Mouse (Mus musculus): ENCODE measurements around the gene Gm47791. TPM values are rescaled to one million over a fixed set of nuclear protein-coding genes. Genes with fewer than 3 reads are reported as not detected.

The Gm47791 gene
- polyA plus RNA-seq, 1 experiment from 2014 or later, result not detected

DNA sequence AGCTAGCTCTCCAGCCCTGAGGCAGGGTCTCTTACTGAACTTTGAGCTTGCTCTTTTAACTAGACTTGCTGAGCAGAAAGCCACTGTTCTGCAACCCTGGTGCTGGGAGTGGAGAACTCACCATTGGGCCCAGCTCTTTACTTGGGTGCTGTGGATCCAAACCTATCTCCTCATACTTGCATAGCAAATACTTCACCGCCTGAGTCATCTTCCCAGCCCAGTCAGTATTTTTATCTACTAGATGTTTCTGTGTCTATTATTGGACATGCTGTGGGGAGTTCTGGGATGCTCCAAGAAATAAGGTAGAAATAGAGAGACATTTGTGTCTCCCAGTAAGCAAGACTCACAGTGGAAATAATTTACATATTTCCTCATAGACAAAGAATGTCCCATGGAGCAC lies 33.0 kb upstream of the Gm47791 start:
- Histone ChIP-seq H3K4me2 (ENCODE audit: low read depth, low read length) (no peak overlapping the region), H3K9ac (ENCODE audit: low read length) (no peak overlapping the region), H3K9me3 (replicated peaks; ENCODE audit: control insufficient read depth, low read length) (no peaks in the 10 kb centered on the region), H3K4me1 (ENCODE audit: control insufficient read depth, insufficient read depth, low read length) (no peaks in the 10 kb centered on the region), H3K27ac (ENCODE audit: low read length) (no peak overlapping the region), H3K27me3 (ENCODE audit: control insufficient read depth, insufficient read depth, low read length) (no peaks in the 10 kb centered on the region), H3K36me3 (ENCODE audit: control insufficient read depth, insufficient read depth, low read length) (no peaks in the 10 kb centered on the region), H3K4me3 (replicated peaks; ENCODE audit: low read length) (no peak overlapping the region)
- 79% methylated on average over 1 of the region's 1 CpGs for WGBS
- no peak for ATAC-seq (ENCODE audit: insufficient read depth, low FRiP score)

DNA sequence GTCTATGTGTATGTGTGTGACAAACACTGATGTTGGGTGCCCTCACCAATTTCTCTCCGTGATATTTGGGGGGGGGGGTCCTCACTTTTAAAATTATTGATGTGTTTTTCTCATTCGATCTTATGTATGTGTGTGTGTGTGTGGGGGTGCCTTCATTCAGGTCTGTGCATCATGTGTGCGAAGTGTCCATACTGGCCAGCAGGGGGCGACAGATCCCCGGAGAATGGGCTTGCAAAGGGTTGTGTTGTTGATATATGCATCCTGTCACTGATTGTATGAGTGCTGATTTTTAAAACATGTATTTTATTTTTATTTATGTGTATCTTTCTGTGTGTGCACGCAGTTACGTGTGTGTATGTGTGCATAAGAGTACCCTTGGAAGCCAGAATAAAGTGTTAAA lies 32.6 kb upstream of the Gm47791 start:
- Histone ChIP-seq H3K4me3 (replicated peaks; ENCODE audit: low read length) (no peak overlapping the region), H3K27me3 (ENCODE audit: control insufficient read depth, insufficient read depth, low read length) (no peaks in the 10 kb centered on the region), H3K36me3 (ENCODE audit: control insufficient read depth, insufficient read depth, low read length) (no peaks in the 10 kb centered on the region), H3K4me1 (ENCODE audit: control insufficient read depth, insufficient read depth, low read length) (no peaks in the 10 kb centered on the region), H3K9ac (ENCODE audit: low read length) (no peak overlapping the region), H3K4me2 (ENCODE audit: low read depth, low read length) (no peak overlapping the region), H3K27ac (ENCODE audit: low read length) (no peak overlapping the region), H3K9me3 (replicated peaks; ENCODE audit: control insufficient read depth, low read length) (no peaks in the 10 kb centered on the region)
- WGBS, result 78% methylated on average over 7 of the region's 7 CpGs
- ATAC-seq (ENCODE audit: insufficient read depth, low FRiP score), result no peak

GRCm38 (mm10) chr1:82801105-82801783 lies 30.2 kb upstream of the Gm47791 start:
- no peak overlapping the region for H3K27ac ChIP-seq (ENCODE audit: low read length)
- ATAC-seq (ENCODE audit: insufficient read depth, low FRiP score), result no peak
- no peaks in the 10 kb centered on the region for H3K9me3 ChIP-seq (replicated peaks; ENCODE audit: control insufficient read depth, low read length)
- no peaks in the 10 kb centered on the region for H3K4me1 ChIP-seq (ENCODE audit: control insufficient read depth, insufficient read depth, low read length)
- no peak overlapping the region for H3K9ac ChIP-seq (ENCODE audit: low read length)
- H3K36me3 ChIP-seq (ENCODE audit: control insufficient read depth, insufficient read depth, low read length), result no peaks in the 10 kb centered on the region
- H3K4me3 ChIP-seq (replicated peaks; ENCODE audit: low read length), result no peak overlapping the region
- no peaks in the 10 kb centered on the region for H3K27me3 ChIP-seq (ENCODE audit: control insufficient read depth, insufficient read depth, low read length)
- WGBS, result 85% methylated on average over 12 of the region's 12 CpGs
- H3K4me2 ChIP-seq (ENCODE audit: low read depth, low read length), result no peak overlapping the region

DNA sequence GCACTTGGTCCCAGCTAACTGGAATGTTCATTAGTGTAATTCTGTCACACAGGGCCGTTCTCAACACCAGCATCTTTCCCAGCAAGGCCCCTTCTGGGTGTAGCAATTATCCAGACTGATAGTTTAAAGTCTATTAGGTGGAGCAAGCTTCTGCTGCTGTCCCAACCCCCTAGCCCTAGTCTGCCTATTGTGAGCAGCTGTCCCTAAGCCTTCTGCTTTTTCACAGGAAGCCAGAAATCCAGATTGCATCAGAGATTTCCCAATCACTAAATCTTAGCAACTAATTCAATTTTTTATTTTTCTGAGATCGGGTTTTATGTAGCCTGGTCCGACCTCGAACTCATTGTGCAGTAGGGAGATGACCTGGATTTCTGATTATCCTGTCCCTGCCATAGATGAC lies 27.9 kb upstream of the Gm47791 start:
- no peak overlapping the region for H3K9ac ChIP-seq (ENCODE audit: low read length)
- H3K9me3 ChIP-seq (replicated peaks; ENCODE audit: control insufficient read depth, low read length), result no peaks in the 10 kb centered on the region
- no peaks in the 10 kb centered on the region for H3K27me3 ChIP-seq (ENCODE audit: control insufficient read depth, insufficient read depth, low read length)
- H3K4me3 ChIP-seq (replicated peaks; ENCODE audit: low read length), result no peak overlapping the region
- H3K4me2 ChIP-seq (ENCODE audit: low read depth, low read length), result no peak overlapping the region
- no peak for ATAC-seq (ENCODE audit: insufficient read depth, low FRiP score)
- 73% methylated on average over 4 of the region's 4 CpGs for WGBS
- H3K36me3 ChIP-seq (ENCODE audit: control insufficient read depth, insufficient read depth, low read length), result no peaks in the 10 kb centered on the region
- no peaks in the 10 kb centered on the region for H3K4me1 ChIP-seq (ENCODE audit: control insufficient read depth, insufficient read depth, low read length)
- no peak overlapping the region for H3K27ac ChIP-seq (ENCODE audit: low read length)

DNA sequence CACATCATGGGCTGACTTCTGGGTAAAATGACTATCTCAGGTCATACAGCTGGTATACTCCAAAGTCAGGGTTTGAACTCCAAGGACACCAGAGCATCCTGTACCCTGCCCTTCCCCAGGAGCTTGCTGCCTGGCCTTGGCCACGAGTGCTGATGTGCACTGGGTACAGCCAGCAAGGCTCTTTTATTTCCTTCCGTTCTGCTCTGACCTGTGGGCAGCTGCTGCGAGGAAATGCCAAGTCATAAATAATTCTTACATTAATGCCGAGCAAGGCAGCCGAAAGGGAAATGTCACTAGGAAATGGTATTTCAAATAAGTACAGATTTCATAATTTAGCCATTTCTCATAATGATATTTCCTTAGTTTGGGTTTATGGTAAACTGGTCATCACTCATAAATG lies 27.3 kb upstream of the Gm47791 start:
- Histone ChIP-seq H3K9me3 (replicated peaks; ENCODE audit: control insufficient read depth, low read length) (no peaks in the 10 kb centered on the region), H3K4me1 (ENCODE audit: control insufficient read depth, insufficient read depth, low read length) (no peaks in the 10 kb centered on the region), H3K4me3 (replicated peaks; ENCODE audit: low read length) (no peak overlapping the region), H3K4me2 (ENCODE audit: low read depth, low read length) (no peak overlapping the region), H3K27ac (ENCODE audit: low read length) (no peak overlapping the region), H3K27me3 (ENCODE audit: control insufficient read depth, insufficient read depth, low read length) (no peaks in the 10 kb centered on the region), H3K36me3 (ENCODE audit: control insufficient read depth, insufficient read depth, low read length) (no peaks in the 10 kb centered on the region), H3K9ac (ENCODE audit: low read length) (no peak overlapping the region)
- WGBS, result 53% methylated on average over 5 of the region's 5 CpGs
- ATAC-seq (ENCODE audit: insufficient read depth, low FRiP score), result no peak

- no peaks in the 10 kb centered on the region for H3K27me3 ChIP-seq (ENCODE audit: control insufficient read depth, insufficient read depth, low read length)
- H3K4me3 ChIP-seq (replicated peaks; ENCODE audit: low read length), result no peak overlapping the region
- no peak overlapping the region for H3K4me2 ChIP-seq (ENCODE audit: low read depth, low read length)
- H3K9me3 ChIP-seq (replicated peaks; ENCODE audit: control insufficient read depth, low read length), result no peaks in the 10 kb centered on the region
- H3K4me1 ChIP-seq (ENCODE audit: control insufficient read depth, insufficient read depth, low read length), result no peaks in the 10 kb centered on the region
- no peak overlapping the region for H3K9ac ChIP-seq (ENCODE audit: low read length)
- H3K27ac ChIP-seq (ENCODE audit: low read length), result no peak overlapping the region
- H3K36me3 ChIP-seq (ENCODE audit: control insufficient read depth, insufficient read depth, low read length), result no peaks in the 10 kb centered on the region
- WGBS, result 87% methylated on average over 4 of the region's 4 CpGs
- ATAC-seq (ENCODE audit: insufficient read depth, low FRiP score), result no peak
Measured at GRCm38 (mm10) chr1:82797088-82797487, 26.0 kb upstream of the Gm47791 start.

DNA sequence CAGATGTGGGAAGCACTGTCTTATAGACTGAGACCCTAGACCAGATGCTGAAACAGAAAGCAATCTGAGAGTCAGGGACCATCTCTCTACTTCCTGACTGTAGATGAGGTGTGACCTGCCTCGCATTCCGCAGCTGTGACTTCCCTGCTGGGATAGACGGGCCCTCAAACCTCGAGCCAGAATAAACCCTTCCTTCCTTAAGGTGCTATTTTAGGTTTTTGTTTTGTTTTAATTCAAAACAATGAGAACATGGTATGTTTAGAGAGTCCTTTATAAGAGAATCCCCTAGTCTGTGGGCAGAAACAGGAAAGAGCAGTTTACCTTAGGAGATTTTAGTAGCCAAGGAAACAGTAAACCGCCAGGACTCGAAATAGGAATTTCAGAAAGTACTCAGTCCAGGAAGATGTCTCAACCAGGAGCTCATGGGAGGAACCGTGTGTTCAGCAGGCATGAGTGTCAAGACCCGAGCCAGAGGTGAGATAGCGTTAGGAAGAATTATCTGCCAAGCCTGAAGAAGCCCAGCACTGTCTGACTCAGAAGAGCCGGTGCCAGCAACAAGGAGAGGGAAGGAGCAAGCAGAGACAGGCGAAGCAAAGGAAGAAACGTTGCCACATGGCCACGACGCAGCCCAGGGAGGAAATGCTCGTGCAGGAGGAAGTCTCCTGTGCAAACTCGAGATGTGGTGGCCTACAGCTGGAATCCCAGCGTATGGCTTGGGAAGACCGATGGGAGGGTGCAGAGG lies 24.8 kb upstream of the Gm47791 start:
- Histone ChIP-seq H3K4me2 (ENCODE audit: low read depth, low read length) (no peak overlapping the region), H3K27ac (ENCODE audit: low read length) (peak overlapping the region; percentile 53; the same call in 1 of the 2 replicates), H3K9me3 (replicated peaks; ENCODE audit: control insufficient read depth, low read length) (no peaks in the 10 kb centered on the region), H3K36me3 (ENCODE audit: control insufficient read depth, insufficient read depth, low read length) (no peaks in the 10 kb centered on the region), H3K4me3 (replicated peaks; ENCODE audit: low read length) (no peak overlapping the region), H3K9ac (ENCODE audit: low read length) (no peak overlapping the region), H3K27me3 (ENCODE audit: control insufficient read depth, insufficient read depth, low read length) (no peaks in the 10 kb centered on the region), H3K4me1 (ENCODE audit: control insufficient read depth, insufficient read depth, low read length) (no peaks in the 10 kb centered on the region)
- 54% methylated on average over 18 of the region's 18 CpGs for WGBS
- no peak for ATAC-seq (ENCODE audit: insufficient read depth, low FRiP score)

- H3K4me2 ChIP-seq (ENCODE audit: low read depth, low read length), result no peak overlapping the region
- no peak overlapping the region for H3K27ac ChIP-seq (ENCODE audit: low read length)
- no peaks in the 10 kb centered on the region for H3K9me3 ChIP-seq (replicated peaks; ENCODE audit: control insufficient read depth, low read length)
- H3K4me3 ChIP-seq (replicated peaks; ENCODE audit: low read length), result no peak overlapping the region
- no peak overlapping the region for H3K9ac ChIP-seq (ENCODE audit: low read length)
- H3K27me3 ChIP-seq (ENCODE audit: control insufficient read depth, insufficient read depth, low read length), result no peaks in the 10 kb centered on the region
- H3K4me1 ChIP-seq (ENCODE audit: control insufficient read depth, insufficient read depth, low read length), result no peaks in the 10 kb centered on the region
- H3K36me3 ChIP-seq (ENCODE audit: control insufficient read depth, insufficient read depth, low read length), result no peaks in the 10 kb centered on the region
- no peak for ATAC-seq (ENCODE audit: insufficient read depth, low FRiP score)
- 66% methylated on average over 2 of the region's 2 CpGs for WGBS
Measured at GRCm38 (mm10) chr1:82795211-82795610, 24.2 kb upstream of the Gm47791 start.

DNA sequence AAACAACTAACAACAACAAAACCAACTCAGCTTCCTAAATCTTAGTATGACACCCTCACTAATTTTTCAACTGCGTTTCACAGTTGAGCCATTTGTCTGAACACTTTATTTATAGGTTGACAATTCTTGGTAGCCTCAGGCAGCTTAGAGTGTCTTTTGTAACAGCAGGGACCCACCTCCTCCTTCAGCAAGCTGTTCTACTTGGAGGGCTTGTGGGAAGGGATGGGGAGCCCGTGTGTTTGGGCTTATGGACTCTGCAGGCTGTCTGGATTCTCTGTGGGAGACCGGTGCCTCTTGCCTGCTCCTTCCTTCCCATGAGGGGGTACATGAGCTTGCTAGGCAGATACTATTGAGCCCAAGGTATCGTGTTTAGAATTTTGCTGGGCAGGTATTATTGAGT lies 22.9 kb upstream of the Gm47791 start:
- no peaks in the 10 kb centered on the region for H3K4me1 ChIP-seq (ENCODE audit: control insufficient read depth, insufficient read depth, low read length)
- WGBS, result 71% methylated on average over 4 of the region's 4 CpGs
- ATAC-seq (ENCODE audit: insufficient read depth, low FRiP score), result no peak

More for the DNA sequence above, 22.9 kb upstream of the Gm47791 start:
- Histone ChIP-seq H3K4me3 (replicated peaks; ENCODE audit: low read length) (no peak overlapping the region), H3K27ac (ENCODE audit: low read length) (no peak overlapping the region), H3K4me2 (ENCODE audit: low read depth, low read length) (no peak overlapping the region), H3K27me3 (ENCODE audit: control insufficient read depth, insufficient read depth, low read length) (no peaks in the 10 kb centered on the region), H3K9me3 (replicated peaks; ENCODE audit: control insufficient read depth, low read length) (no peaks in the 10 kb centered on the region), H3K9ac (ENCODE audit: low read length) (no peak overlapping the region), H3K36me3 (ENCODE audit: control insufficient read depth, insufficient read depth, low read length) (no peaks in the 10 kb centered on the region)

Data from stomach, embryonic 16.5 days (tissue).